ENCODE assay signal across 21 mouse cellular contexts in genomic region chr11:18262901-18263300, GRCm38 (mm10).
DNase-seq lines count a peak whose midpoint lies in the region; ATAC-seq and TF ChIP-seq lines count a peak whose summit lies in the region.
"Had no signal": no experiment of that assay in that cellular context is flagged by ENCODE, and none has a peak within 500 bp of the region (broad histone marks: within the 10 kb centered on the region; RNA-seq: fewer than 3 reads in every experiment).

No protein-coding gene starts in this region.

- H3K27ac ChIP-seq in left cerebral cortex, adult 2 months = no peak overlapping the region
- H3K27ac ChIP-seq: forebrain, embryonic 10.5 days; forebrain, embryonic 13.5 days; heart, adult 2 months; hindbrain, embryonic 12.5 days; hindbrain, embryonic 15.5 days had no signal

- TF ChIP-seq CTCF in left cerebral cortex, adult 2 months (IDR thresholded peaks at IDR 0.05) = no peak

- H3K4me3 ChIP-seq in left cerebral cortex, adult 2 months = no peak overlapping the region
- H3K4me3 ChIP-seq: forebrain, embryonic 10.5 days; forebrain, embryonic 13.5 days; heart, adult 2 months; hindbrain, embryonic 12.5 days; hindbrain, embryonic 15.5 days had no signal

- ATAC-seq in frontal cortex, adult (ENCODE audit: low TSS enrichment) = peak; percentile 98
- ATAC-seq: activated CD4-positive, CD25-positive, alpha-beta regulatory T cell, adult 4 months; forebrain, embryonic 13.5 days; forebrain, postnatal 0 days had no signal

- no peak for DNase-seq in frontal cortex, postnatal 25 days (ENCODE audit: low spot score in 2 of 2)
- DNase-seq in left cerebral cortex, adult 9 months (ENCODE audit: low spot score in 2 of 2) = peak; percentile 5 to 26
- no peak for DNase-seq in left cerebral cortex, adult 2 months (ENCODE audit: extremely low spot score in 1 of 2, low spot score in 2 of 2)
- peak; percentile 3 to 6 for DNase-seq in right cerebral cortex, adult 2 months (ENCODE audit: low spot score in 2 of 2)
- no peak for DNase-seq in right cerebral cortex, postnatal 14 days
- DNase-seq in spleen, postnatal 14 days (ENCODE audit: low spot score in 2 of 2) = no peak
- DNase-seq: adrenal gland, adult 8-10 months; adrenal gland, postnatal 25 days; cerebellum, adult 18-20 months; cerebellum, adult 9-10 months; cerebellum, postnatal 14 days; forebrain, postnatal 0 days; gastrocnemius, postnatal 10 days; gastrocnemius, postnatal 36 days; heart, adult 2 months had no signal

- intact Hi-C loops in left cerebral cortex, adult 2 months (cut with DNase I) = no loop called here

Comparison
In these comparisons a context has a peak if more than half of its experiments do, and no peak if none do; other contexts are left out.
1. DNase-seq: peak in left cerebral cortex, adult 9 months (2 of 2) and right cerebral cortex, adult 2 months (2 of 2); none in frontal cortex, postnatal 25 days (0 of 2), left cerebral cortex, adult 2 months (0 of 2), right cerebral cortex, postnatal 14 days (single experiment) and spleen, postnatal 14 days (0 of 2).